Mouse (Mus musculus) gonadal fat pad, adult 2 months (tissue): Measurements from ENCODE around the gene Olfr890. TPM values are rescaled to one million over a fixed set of nuclear protein-coding genes. Genes with fewer than 3 reads are reported as not detected.
"Not testable (repeated sequence)": the region's sequence is repeated elsewhere in the genome, so short reads cannot be mapped to it uniquely, and the experiment has no call there.

Experiments
- DNase-seq: peaks from one replicate; pipeline ENCODE4 v3.0.0-alpha.2; 2012; ENCODE audit warnings: low read depth
- polyA plus RNA-seq: library from polyadenylated mRNA; depleted of rRNA; stranded (reverse); fragments of >200 nt; gene quantifications from 2 replicates; pipeline ENCODE4 v1.2.3, GENCODE M21; 2012; rRNA removed

The Olfr890 gene
- polyA plus RNA-seq, result not detected in 2 replicates

DNA sequence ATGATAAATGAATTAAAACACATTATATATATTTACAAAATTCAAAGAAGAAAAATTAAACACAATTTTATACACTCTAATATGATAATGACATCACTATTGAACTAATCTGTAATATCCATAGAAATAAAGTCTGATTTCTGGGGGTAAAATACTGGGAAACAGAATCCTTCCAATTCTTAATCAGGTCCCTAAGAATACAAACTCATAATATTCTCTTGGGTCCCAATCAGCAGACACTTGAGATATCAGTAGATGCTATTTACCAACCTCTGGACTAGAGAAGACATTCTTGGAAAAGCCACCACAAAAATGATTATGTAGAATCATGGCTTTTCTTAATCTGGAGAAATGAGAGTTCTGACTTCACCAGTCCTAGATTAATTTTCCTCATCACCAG is at the start of gene Olfr890:
Gene Olfr890, plus strand, starts transcription at position 301 of the 400 bp plus-strand sequence.
- no peak for DNase-seq

DNA sequence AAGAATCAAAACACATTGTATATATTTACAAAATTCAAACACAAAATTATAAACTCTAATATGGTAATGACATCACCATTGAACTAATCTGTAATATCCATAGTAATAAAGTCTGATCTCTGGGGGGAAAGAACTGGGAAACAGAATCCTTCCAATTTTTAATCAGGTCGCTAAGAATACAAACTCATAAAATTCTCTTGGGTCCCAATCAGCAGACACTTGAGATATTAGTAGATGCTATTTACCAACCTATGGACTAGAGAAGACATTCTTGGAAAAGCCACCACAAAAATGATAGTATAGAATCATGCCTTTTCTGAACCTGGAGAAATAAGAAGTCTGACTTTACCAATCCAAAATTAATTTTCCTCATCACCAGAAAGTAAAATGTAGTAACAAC is 34.5 kb upstream of the Olfr890 start, which contains the start of gene Olfr888:
Gene Olfr888, plus strand, starts transcription at position 301 of the 400 bp plus-strand sequence.
- no peak for DNase-seq

DNA sequence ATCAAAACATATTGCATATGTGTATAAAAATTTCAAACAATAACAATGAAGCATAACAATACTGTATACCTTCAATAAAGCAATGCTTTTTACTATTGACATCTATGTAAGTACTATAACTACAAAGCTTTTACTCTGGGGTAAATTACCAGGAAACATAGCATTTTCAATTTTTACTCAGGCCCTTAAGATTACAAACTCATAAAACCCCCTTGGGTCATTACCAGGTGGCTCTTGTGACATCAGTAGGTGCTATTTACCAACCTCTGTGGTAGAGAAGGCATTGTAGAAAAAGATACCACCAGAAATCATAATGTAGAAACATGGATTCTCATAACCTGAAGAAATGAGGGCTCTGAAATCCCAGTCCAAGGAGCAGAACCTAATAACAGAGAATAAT is 27.4 kb upstream of the Olfr890 start, which contains the start of gene Olfr889:
Gene Olfr889, plus strand, starts transcription at position 301 of the 400 bp plus-strand sequence.
- no peak for DNase-seq

DNA sequence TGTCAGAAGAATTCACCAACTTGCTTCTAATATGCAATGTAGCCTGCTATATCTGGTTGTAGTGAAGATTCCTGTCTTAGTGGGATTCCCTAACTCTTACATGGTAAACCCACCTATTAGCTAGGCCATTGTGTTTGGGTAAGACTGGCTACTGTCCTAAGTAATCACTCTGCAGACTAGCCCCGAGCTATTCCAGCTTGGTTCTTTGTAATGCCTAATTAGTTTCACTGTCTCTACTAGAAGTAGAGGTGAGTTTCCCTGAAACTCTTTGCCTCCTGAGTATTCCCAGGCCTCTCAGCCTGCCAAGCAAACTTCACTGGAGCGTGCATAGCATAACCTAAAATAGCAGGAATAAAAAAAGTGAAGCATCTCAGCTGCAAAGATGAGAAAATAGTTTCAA is 26.0 kb downstream of the Olfr890 start:
- DNase-seq, result not testable (repeated sequence)

DNA sequence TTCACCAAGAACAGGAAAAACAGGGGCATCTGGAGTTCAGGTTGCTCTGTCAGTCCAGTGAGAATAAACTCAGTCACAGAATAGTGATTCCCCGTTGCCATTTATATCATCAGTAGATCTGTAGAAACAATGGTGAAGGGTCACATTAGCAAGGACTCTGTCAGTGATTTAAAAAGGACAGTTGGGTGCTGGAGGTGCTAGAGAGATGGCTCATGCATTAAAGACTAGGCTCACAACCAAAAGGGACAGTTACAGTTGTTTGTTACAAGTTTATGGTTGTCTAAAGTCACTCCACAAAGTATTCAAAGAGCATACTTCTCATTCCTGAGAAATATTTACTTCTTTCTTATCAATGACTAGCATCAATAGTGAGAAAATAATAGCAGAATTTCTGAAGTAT is 38.4 kb downstream of the Olfr890 start, which contains the start of gene Olfr891:
Gene Olfr891, minus strand, starts transcription at position 101 of the 400 bp plus-strand sequence.
- no peak for DNase-seq

Other genes starting within 250 kb of the Olfr890 start
- not detected in 2 replicates for gene Olfr145, start 245.8 kb upstream of the Olfr890 start, polyA plus RNA-seq
- gene Olfr878, start 224.7 kb upstream of the Olfr890 start, polyA plus RNA-seq, result not detected in 2 replicates
- gene Olfr881, start 150.7 kb upstream of the Olfr890 start, polyA plus RNA-seq, result not detected in 2 replicates
- gene Olfr883, start 116.7 kb upstream of the Olfr890 start, polyA plus RNA-seq, result not detected in 2 replicates
- gene Olfr884, start 96.0 kb upstream of the Olfr890 start, polyA plus RNA-seq, result not detected in 2 replicates
- gene Olfr885, start 81.2 kb upstream of the Olfr890 start, polyA plus RNA-seq, result not detected in 2 replicates
- gene Olfr887, start 58.4 kb upstream of the Olfr890 start, polyA plus RNA-seq, result not detected in 2 replicates
- gene Olfr888, start 34.4 kb upstream of the Olfr890 start, polyA plus RNA-seq, result not detected in 2 replicates
- not detected in 2 replicates for gene Olfr889, start 27.3 kb upstream of the Olfr890 start, polyA plus RNA-seq
- not detected in 2 replicates for gene Olfr891, start 38.3 kb downstream of the Olfr890 start, polyA plus RNA-seq
- gene Olfr893, start 65.8 kb downstream of the Olfr890 start, polyA plus RNA-seq, result not detected in 2 replicates
- gene Olfr894, start 75.5 kb downstream of the Olfr890 start, polyA plus RNA-seq, result not detected in 2 replicates
- not detected in 2 replicates for gene Olfr143, start 110.3 kb downstream of the Olfr890 start, polyA plus RNA-seq
- not detected in 2 replicates for gene Olfr895, start 125.3 kb downstream of the Olfr890 start, polyA plus RNA-seq
- gene Olfr896-ps1, start 148.6 kb downstream of the Olfr890 start, polyA plus RNA-seq, result not detected in 2 replicates
- not detected in 2 replicates for gene Olfr25, start 186.5 kb downstream of the Olfr890 start, polyA plus RNA-seq
- not detected in 2 replicates for gene Olfr898, start 205.9 kb downstream of the Olfr890 start, polyA plus RNA-seq
- not detected in 2 replicates for gene Olfr250, start 224.4 kb downstream of the Olfr890 start, polyA plus RNA-seq
- gene Olfr251, start 234.6 kb downstream of the Olfr890 start, polyA plus RNA-seq, result not detected in 2 replicates